Mouse (Mus musculus) CH12.LX (cell line): ENCODE data around the gene Rras. TPM values are rescaled to one million over a fixed set of nuclear protein-coding genes. Genes with fewer than 3 reads are reported as not detected.

Source experiments
- DNase-seq: peaks from one replicate; pipeline ENCODE4 v3.0.0-alpha.2; 2013; ENCODE audit errors: extremely low read depth
- H3K27ac ChIP-seq: 2 replicates; pipeline ENCODE4 v1.5.1; 2012; ENCODE audit warnings: low read depth, mild to moderate bottlenecking, control low read depth, moderate library complexity; ENCODE audit not compliant: insufficient read depth
- H3K27me3 ChIP-seq: replicated peaks from 2 replicates; pipeline ENCODE3; 2012; ENCODE audit warnings: inconsistent platforms
- H3K36me3 ChIP-seq, 2 experiments: replicated peaks in 1 of 2; 2 replicates each; pipeline versions ENCODE3 to v1.6.1; 2012; ENCODE audit warnings: inconsistent platforms in 1 of 2, low read length in 1 of 2, mild to moderate bottlenecking in 1 of 2, mixed read lengths in 1 of 2, moderate library complexity in 1 of 2; ENCODE audit not compliant: control insufficient read depth in 1 of 2, insufficient read depth in 1 of 2
- H3K4me1 ChIP-seq, 2 experiments: 2 replicates each; pipeline ENCODE4 v1.6.1; 2012; ENCODE audit warnings: inconsistent platforms in 1 of 2, moderate library complexity in 1 of 2; ENCODE audit not compliant: insufficient read depth in 2 of 2, control insufficient read depth in 1 of 2
- H3K4me2 ChIP-seq: 2 replicates; pipeline ENCODE4 v1.6.1; 2012; ENCODE audit warnings: low read depth, mild to moderate bottlenecking, control low read depth; ENCODE audit not compliant: poor library complexity, insufficient read depth, severe bottlenecking
- H3K4me3 ChIP-seq, 3 experiments: fragments of 150-350 bp in 1 of 3; sonication (generic) in 1 of 3; replicated peaks in 1 of 3; 2 replicates each; pipeline versions ENCODE3 to v1.5.1; 2011 to 2012; ENCODE audit warnings: low read depth in 2 of 3, low read length in 2 of 3, mild to moderate bottlenecking in 2 of 3, moderate library complexity in 2 of 3, control low read depth in 1 of 3, improper control_type of control experiment in 1 of 3, inconsistent platforms in 1 of 3, mixed read lengths in 1 of 3; ENCODE audit not compliant: poor library complexity in 1 of 3
- H3K79me2 ChIP-seq: replicated peaks from 2 replicates; pipeline ENCODE4 v1.6.1; 2012; ENCODE audit warnings: mild to moderate bottlenecking, moderate library complexity; ENCODE audit not compliant: control insufficient read depth, poor library complexity, insufficient read depth, severe bottlenecking; ENCODE audit errors: extremely low read depth
- H3K9ac ChIP-seq: 2 replicates; pipeline ENCODE4 v1.6.1; 2012; ENCODE audit warnings: low read depth, mild to moderate bottlenecking, control low read depth, moderate library complexity; ENCODE audit not compliant: insufficient read depth
- H3K9me3 ChIP-seq: replicated peaks from 2 replicates; pipeline ENCODE3; 2012; ENCODE audit warnings: low read length, inconsistent platforms, mixed read lengths
- CHD1 ChIP-seq: IDR thresholded peaks from 2 replicates; pipeline ENCODE4 v1.6.1; 2012; ENCODE audit warnings: low read depth, low read length, improper control_type of control experiment, inconsistent platforms
- CHD2 ChIP-seq: IDR thresholded peaks from 2 replicates; pipeline ENCODE4 v1.6.1; 2011; ENCODE audit warnings: low read length, improper control_type of control experiment
- E2F4 ChIP-seq: IDR thresholded peaks from 2 replicates; pipeline ENCODE4 v1.6.1; 2011; ENCODE audit warnings: low read depth, low read length, improper control_type of control experiment; ENCODE audit not compliant: insufficient replicate concordance
- ELF1 ChIP-seq: IDR thresholded peaks from 2 replicates; pipeline ENCODE4 v1.6.1; 2014; ENCODE audit warnings: low read depth, mild to moderate bottlenecking, inconsistent platforms, low read length, improper control_type of control experiment
- EP300 ChIP-seq: IDR thresholded peaks from 2 replicates; pipeline ENCODE4 v1.6.1; 2011; ENCODE audit warnings: low read length, improper control_type of control experiment
- ETS1 ChIP-seq: conservative IDR thresholded peaks from 2 replicates; pipeline ENCODE4 v1.6.1; 2012; ENCODE audit warnings: low read depth, mild to moderate bottlenecking, inconsistent platforms, low read length, improper control_type of control experiment, moderate library complexity
- GABPA ChIP-seq: IDR thresholded peaks from 2 replicates; pipeline ENCODE4 v1.6.1; 2012; ENCODE audit warnings: low read depth, low read length, improper control_type of control experiment, inconsistent platforms; ENCODE audit not compliant: insufficient replicate concordance
- HCFC1 ChIP-seq: IDR thresholded peaks from 2 replicates; pipeline ENCODE4 v1.6.1; 2012; ENCODE audit warnings: low read depth, mild to moderate bottlenecking, inconsistent platforms, low read length, improper control_type of control experiment
- IRF4 ChIP-seq: IDR thresholded peaks from 2 replicates; pipeline ENCODE4 v1.6.1; 2014; ENCODE audit warnings: low read depth, mild to moderate bottlenecking, inconsistent platforms, low read length, improper control_type of control experiment
- MAFK ChIP-seq: IDR thresholded peaks from 2 replicates; pipeline ENCODE4 v1.6.1; 2011; ENCODE audit warnings: low read length, improper control_type of control experiment; ENCODE audit not compliant: insufficient replicate concordance
- MAX ChIP-seq: IDR thresholded peaks from 2 replicates; pipeline ENCODE4 v1.6.1; 2011; ENCODE audit warnings: low read length, improper control_type of control experiment
- MXI1 ChIP-seq: IDR thresholded peaks from 2 replicates; pipeline ENCODE4 v1.6.1; 2011; ENCODE audit warnings: mild to moderate bottlenecking, low read depth, low read length, improper control_type of control experiment
- MYC ChIP-seq: IDR thresholded peaks from 2 replicates; pipeline ENCODE4 v1.6.1; 2011; ENCODE audit warnings: low read depth, mild to moderate bottlenecking, improper control_type of control experiment, low read length
- NRF1 ChIP-seq: IDR thresholded peaks from 2 replicates; pipeline ENCODE4 v1.6.1; 2014; ENCODE audit warnings: low read depth, mild to moderate bottlenecking, inconsistent platforms, low read length, improper control_type of control experiment, moderate library complexity
- PAX5 ChIP-seq: IDR thresholded peaks from 2 replicates; pipeline ENCODE4 v1.6.1; 2012; ENCODE audit warnings: low read length, inconsistent platforms, mixed read lengths
- POLR2AphosphoS2 ChIP-seq: IDR thresholded peaks from 2 replicates; pipeline ENCODE4 v1.6.1; 2011; ENCODE audit warnings: low read depth, low read length, improper control_type of control experiment
- RAD21 ChIP-seq: IDR thresholded peaks from 2 replicates; pipeline ENCODE4 v1.6.1; 2011; ENCODE audit warnings: low read depth, mild to moderate bottlenecking, low read length, improper control_type of control experiment, moderate library complexity
- RCOR1 ChIP-seq: conservative IDR thresholded peaks from 2 replicates; pipeline ENCODE4 v1.6.1; 2012; ENCODE audit warnings: low read depth, mild to moderate bottlenecking, inconsistent platforms, low read length, improper control_type of control experiment
- SIN3A ChIP-seq: IDR thresholded peaks from 2 replicates; pipeline ENCODE4 v1.6.1; 2012; ENCODE audit warnings: low read length, improper control_type of control experiment, inconsistent platforms
- SMC3 ChIP-seq: IDR thresholded peaks from 2 replicates; pipeline ENCODE4 v1.6.1; 2011; ENCODE audit warnings: low read depth, low read length, improper control_type of control experiment
- TCF12 ChIP-seq: IDR thresholded peaks from 2 replicates; pipeline ENCODE4 v1.6.1; 2014; ENCODE audit warnings: low read depth, mild to moderate bottlenecking, inconsistent platforms, low read length, improper control_type of control experiment
- USF2 ChIP-seq: conservative IDR thresholded peaks from 2 replicates; pipeline ENCODE4 v1.6.1; 2011; ENCODE audit warnings: low read depth, low read length, improper control_type of control experiment
- ZC3H11A ChIP-seq: IDR thresholded peaks from 2 replicates; pipeline ENCODE4 v1.6.1; 2012; ENCODE audit warnings: low read depth, mild to moderate bottlenecking, inconsistent platforms, low read length, improper control_type of control experiment
- ZKSCAN1 ChIP-seq: IDR thresholded peaks from 2 replicates; pipeline ENCODE4 v1.6.1; 2012; ENCODE audit warnings: low read depth, inconsistent platforms, low read length, improper control_type of control experiment, borderline replicate concordance
- dilution Hi-C: fragments of 300-500 bp; cut with MboI; formaldehyde crosslinking; loops from 2 replicates; pipeline ENCODE4 v1.14.3; 2020; ENCODE audit warnings: low sequenced_read_pairs; ENCODE audit not compliant: extremely low pct_unique_long_range_greater_than_20kb, extremely low pct_ligation_motif_present
- in situ Hi-C: fragments of 300-500 bp; cut with MboI; formaldehyde crosslinking; loops from 3 replicates; pipeline ENCODE4 v1.14.3; 2019; ENCODE audit warnings: low sequenced_read_pairs, low pct_ligation_motif_present, low pct_unique_long_range_greater_than_20kb, mixed read lengths
- polyA plus RNA-seq: library from polyadenylated mRNA; unstranded; fragments of >175 nt; gene quantifications from 2 replicates; pipeline ENCODE4 v1.2.1, GENCODE M21; 2012; ENCODE audit warnings: low read depth; ENCODE audit not compliant: insufficient read length
- total RNA-seq, 2 experiments: library from RNA; depleted of rRNA; stranded (reverse); fragments of 300-350 nt in 1 of 2; fragments of >200 nt in 1 of 2; gene quantifications; 2 replicates each; pipeline ENCODE4 v1.2.3; 2012 to 2014

Rras gene
- total and polyA plus RNA-seq, 3 experiments, result 7.2 to 19.8 (median 10.6) TPM

- Histone ChIP-seq H3K27ac (no peak overlapping the region), H3K36me3 (peaks cover 88 to 94% of the 10 kb centered on the region in 2 experiments), H3K9me3 (no peaks in the 10 kb centered on the region), H3K4me2 (no peak overlapping the region), H3K9ac (no peak overlapping the region), H3K27me3 (no peaks in the 10 kb centered on the region), H3K79me2 (no peaks in the 10 kb centered on the region), H3K4me1 (no peaks in the 10 kb centered on the region; a peak in 1 of 4 replicates), H3K4me3 (no peak overlapping the region)
- in situ Hi-C loops, result no loop called here
- DNase-seq, result no peak
- dilution Hi-C loops, result no loop called here
- TF ChIP-seq USF2, result no peak
- no peak for TF ChIP-seq CHD2
- no peak for TF ChIP-seq SMC3
- no peak for TF ChIP-seq MXI1
- TF ChIP-seq GABPA, result no peak
Measured at GRCm38 (mm10) chr7:45007141-45007540, 10.6 kb upstream of the Rras start.

- in situ Hi-C loops, result no loop called here
Measured at GRCm38 (mm10) chr7:45007846-45008245, 9.9 kb upstream of the Rras start.

GRCm38 (mm10) chr7:45008411-45008810, 9.3 kb upstream of the Rras start:
- Histone ChIP-seq H3K9ac (no peak overlapping the region), H3K4me3 (no peak overlapping the region), H3K79me2 (no peaks in the 10 kb centered on the region), H3K4me1 (peaks cover 0 to 3% of the 10 kb centered on the region in 2 experiments; a peak in 1 of 4 replicates), H3K4me2 (no peak overlapping the region), H3K9me3 (no peaks in the 10 kb centered on the region), H3K27me3 (no peaks in the 10 kb centered on the region), H3K36me3 (peaks cover 89 to 94% of the 10 kb centered on the region in 2 experiments), H3K27ac (no peak overlapping the region)
- in situ Hi-C loops (no loop called here), dilution Hi-C loops (no loop called here)
- DNase-seq, result no peak
- no peak for TF ChIP-seq MAX
- TF ChIP-seq RCOR1, result no peak
- TF ChIP-seq ZKSCAN1, result no peak
- no peak for TF ChIP-seq MYC
- no peak for TF ChIP-seq RAD21
- no peak for TF ChIP-seq ELF1
- no peak for TF ChIP-seq TCF12
- no peak for TF ChIP-seq NRF1
- no peak for TF ChIP-seq IRF4
- TF ChIP-seq CHD2, result no peak
- no peak for TF ChIP-seq POLR2AphosphoS2
- no peak for TF ChIP-seq USF2
- TF ChIP-seq ETS1, result no peak
- TF ChIP-seq E2F4, result no peak
- no peak for TF ChIP-seq MAFK
- no peak for TF ChIP-seq HCFC1

More at GRCm38 (mm10) chr7:45007846-45008245, 9.9 kb upstream of the Rras start:
- H3K4me1 ChIP-seq, result no peaks in the 10 kb centered on the region
- no peak for DNase-seq
- no peaks in the 10 kb centered on the region for H3K27me3 ChIP-seq
- H3K36me3 ChIP-seq, result peaks cover 90 to 94% of the 10 kb centered on the region in 2 experiments
- H3K27ac ChIP-seq, result no peak overlapping the region
- H3K9ac ChIP-seq, result no peak overlapping the region
- dilution Hi-C loops, result no loop called here
- no peak overlapping the region for H3K4me2 ChIP-seq
- H3K4me3 ChIP-seq, result no peak overlapping the region
- no peak for TF ChIP-seq PAX5
- no peak for TF ChIP-seq EP300
- TF ChIP-seq SIN3A, result no peak
- TF ChIP-seq CHD1, result no peak
- TF ChIP-seq CHD2, result no peak
- no peak for TF ChIP-seq ZC3H11A
- TF ChIP-seq HCFC1, result no peak
- H3K79me2 ChIP-seq, result no peaks in the 10 kb centered on the region
- H3K9me3 ChIP-seq, result no peaks in the 10 kb centered on the region
